Mouse (Mus musculus): ENCODE measurements at regions not wholly inside any gene's neighbourhood (a gene's known extent, or its start where the extent isn't known, plus 50 kb on each side); places are given as distances from the start of the nearest gene placed in this dataset.

DNA sequence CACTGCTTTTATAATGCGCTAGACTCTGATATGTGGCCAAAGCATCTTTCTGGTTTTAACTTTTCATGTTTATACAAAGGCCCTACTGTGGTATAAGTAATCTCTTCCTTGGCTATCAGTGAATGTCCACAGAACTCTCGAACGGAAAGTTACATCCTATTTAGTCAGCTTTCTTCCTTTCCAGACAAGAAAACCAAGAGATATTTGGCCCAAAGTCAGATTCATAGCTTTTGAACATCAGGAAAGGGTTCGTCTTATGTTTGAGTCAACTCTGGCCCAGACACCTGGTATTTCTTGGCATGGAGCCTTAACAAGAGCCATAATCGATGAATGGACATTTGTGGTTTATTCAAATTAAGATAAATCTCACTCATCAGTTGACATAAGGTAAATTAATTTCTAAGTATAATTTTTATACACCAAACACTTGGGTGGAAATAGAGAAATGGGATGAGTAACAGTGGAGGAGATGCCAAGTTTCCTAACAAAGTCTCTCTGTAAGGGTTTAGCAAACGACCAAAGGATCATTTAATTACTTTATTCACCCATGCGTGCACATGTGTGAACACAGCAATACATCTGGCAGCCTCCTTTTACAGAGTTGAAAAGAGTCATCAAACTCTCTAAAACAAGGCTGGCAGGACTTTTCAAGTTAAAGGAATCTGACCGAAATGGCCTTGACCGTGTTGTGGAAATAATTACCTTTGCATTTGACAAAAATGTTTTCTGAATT, 287.2 kb upstream of the Rbms1 start:
- Histone ChIP-seq H3K4me3 (replicated peaks in 1 of 3; ENCODE audit: low read depth in 2 of 3, low read length in 2 of 3, poor library complexity in 1 of 3) (no peak overlapping the region), H3K4me1 (ENCODE audit: control insufficient read depth in 1 of 2, insufficient read depth in 2 of 2) (no peaks in the 10 kb centered on the region), H3K27ac (ENCODE audit: insufficient read depth, low read depth) (no peak overlapping the region), H3K27me3 (replicated peaks) (no peaks in the 10 kb centered on the region), H3K79me2 (replicated peaks; ENCODE audit: control insufficient read depth, extremely low read depth, insufficient read depth, poor library complexity, severe bottlenecking) (no peaks in the 10 kb centered on the region), H3K9me3 (replicated peaks; ENCODE audit: low read length) (no peaks in the 10 kb centered on the region), H3K4me2 (ENCODE audit: insufficient read depth, low read depth, poor library complexity, severe bottlenecking) (no peak overlapping the region), H3K9ac (ENCODE audit: insufficient read depth, low read depth) (no peak overlapping the region), H3K36me3 (replicated peaks in 1 of 2; ENCODE audit: control insufficient read depth in 1 of 2, insufficient read depth in 1 of 2, low read length in 1 of 2) (no peaks in the 10 kb centered on the region)
- in situ Hi-C loops (cut with MboI; ENCODE audit: low pct_ligation_motif_present, low pct_unique_long_range_greater_than_20kb, low sequenced_read_pairs): no loop called here
- dilution Hi-C loops (cut with MboI; ENCODE audit: extremely low pct_ligation_motif_present, extremely low pct_unique_long_range_greater_than_20kb, low sequenced_read_pairs): no loop called here
- TF ChIP-seq CTCF (conservative IDR thresholded peaks at IDR 0.05 in 1 of 2, IDR thresholded peaks at IDR 0.05 in 1 of 2; ENCODE audit: low read depth in 2 of 2, low read length in 2 of 2) (no peak), IRF4 (IDR thresholded peaks at IDR 0.05; ENCODE audit: low read depth, low read length) (no peak), MAFK (IDR thresholded peaks at IDR 0.05; ENCODE audit: insufficient replicate concordance, low read length) (no peak), NRF1 (IDR thresholded peaks at IDR 0.05; ENCODE audit: low read depth, low read length) (no peak), EP300 (IDR thresholded peaks at IDR 0.05; ENCODE audit: low read length) (no peak), MEF2A (IDR thresholded peaks at IDR 0.05; ENCODE audit: borderline replicate concordance, low read depth, low read length) (no peak), E2F4 (IDR thresholded peaks at IDR 0.05; ENCODE audit: insufficient replicate concordance, low read depth, low read length) (no peak), TCF12 (IDR thresholded peaks at IDR 0.05; ENCODE audit: low read depth, low read length) (no peak)
- no peak for DNase-seq (ENCODE audit: extremely low read depth)

- no peaks in the 10 kb centered on the region for H3K79me2 ChIP-seq (replicated peaks; ENCODE audit: control insufficient read depth, extremely low read depth, insufficient read depth, poor library complexity, severe bottlenecking)
- no peak overlapping the region for H3K4me3 ChIP-seq (replicated peaks in 1 of 3; ENCODE audit: low read depth in 2 of 3, low read length in 2 of 3, poor library complexity in 1 of 3)
- H3K27me3 ChIP-seq (replicated peaks): no peaks in the 10 kb centered on the region
- H3K4me1 ChIP-seq (ENCODE audit: control insufficient read depth in 1 of 2, insufficient read depth in 2 of 2): no peaks in the 10 kb centered on the region
- TF ChIP-seq E2F4 (IDR thresholded peaks at IDR 0.05; ENCODE audit: insufficient replicate concordance, low read depth, low read length): no peak
- no peak for TF ChIP-seq RAD21 (IDR thresholded peaks at IDR 0.05; ENCODE audit: low read depth, low read length)
- no peak for TF ChIP-seq UBTF (IDR thresholded peaks at IDR 0.05; ENCODE audit: low read depth, low read length)
- no peak for TF ChIP-seq NELFE (IDR thresholded peaks at IDR 0.05; ENCODE audit: low read depth, low read length)
- no peak for TF ChIP-seq JUND (conservative IDR thresholded peaks at IDR 0.05; ENCODE audit: low read depth, low read length)
- no peak for TF ChIP-seq MAZ (IDR thresholded peaks at IDR 0.05; ENCODE audit: low read depth, low read length)
- no peak for TF ChIP-seq CTCF (conservative IDR thresholded peaks at IDR 0.05 in 1 of 2, IDR thresholded peaks at IDR 0.05 in 1 of 2; ENCODE audit: low read depth in 2 of 2, low read length in 2 of 2)
- TF ChIP-seq PAX5 (IDR thresholded peaks at IDR 0.05; ENCODE audit: low read length): no peak
- TF ChIP-seq USF2 (conservative IDR thresholded peaks at IDR 0.05; ENCODE audit: low read depth, low read length): no peak
- no peak for TF ChIP-seq MAFK (IDR thresholded peaks at IDR 0.05; ENCODE audit: insufficient replicate concordance, low read length)
- no peak for TF ChIP-seq RCOR1 (conservative IDR thresholded peaks at IDR 0.05; ENCODE audit: low read depth, low read length)
- no peak for TF ChIP-seq IRF4 (IDR thresholded peaks at IDR 0.05; ENCODE audit: low read depth, low read length)
- TF ChIP-seq SIN3A (IDR thresholded peaks at IDR 0.05; ENCODE audit: low read length): no peak
- no peak for TF ChIP-seq TCF12 (IDR thresholded peaks at IDR 0.05; ENCODE audit: low read depth, low read length)
- no peak for TF ChIP-seq NRF1 (IDR thresholded peaks at IDR 0.05; ENCODE audit: low read depth, low read length)
- TF ChIP-seq CHD1 (IDR thresholded peaks at IDR 0.05; ENCODE audit: low read depth, low read length): no peak
- H3K9me3 ChIP-seq (replicated peaks; ENCODE audit: low read length): no peaks in the 10 kb centered on the region
- in situ Hi-C loops (cut with MboI; ENCODE audit: low pct_ligation_motif_present, low pct_unique_long_range_greater_than_20kb, low sequenced_read_pairs) (no loop called here), dilution Hi-C loops (cut with MboI; ENCODE audit: extremely low pct_ligation_motif_present, extremely low pct_unique_long_range_greater_than_20kb, low sequenced_read_pairs) (no loop called here)
- H3K27ac ChIP-seq (ENCODE audit: insufficient read depth, low read depth): no peak overlapping the region
- no peaks in the 10 kb centered on the region for H3K36me3 ChIP-seq (replicated peaks in 1 of 2; ENCODE audit: control insufficient read depth in 1 of 2, insufficient read depth in 1 of 2, low read length in 1 of 2)
- DNase-seq (ENCODE audit: extremely low read depth): no peak
- H3K4me2 ChIP-seq (ENCODE audit: insufficient read depth, low read depth, poor library complexity, severe bottlenecking): no peak overlapping the region
- no peak overlapping the region for H3K9ac ChIP-seq (ENCODE audit: insufficient read depth, low read depth)
Measured at GRCm38 (mm10) chr2:61247956-61248355, 285.0 kb upstream of the Rbms1 start.
